Mouse (Mus musculus): ENCODE measurements around the gene Tbx6.

Tbx6 gene

DNA sequence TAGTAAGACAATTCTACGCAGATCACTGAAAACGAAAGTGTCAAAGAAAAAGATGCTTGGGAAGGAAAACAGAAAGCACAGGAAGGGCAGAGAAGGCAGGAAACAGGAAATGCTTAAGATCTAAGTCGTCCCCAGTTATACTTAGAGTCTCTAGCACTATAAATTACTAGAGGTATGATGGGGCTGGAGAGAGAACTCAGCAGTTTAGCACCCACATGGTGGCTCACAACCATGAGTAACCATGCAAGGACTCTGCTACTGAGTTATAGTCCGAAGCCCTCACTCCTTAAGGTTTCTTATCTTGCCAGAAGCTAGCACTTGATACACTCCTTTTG, 13.0 kb downstream of the Tbx6 start:
- DNase-seq (ENCODE audit: inconsistent ontology term): no peak

DNA sequence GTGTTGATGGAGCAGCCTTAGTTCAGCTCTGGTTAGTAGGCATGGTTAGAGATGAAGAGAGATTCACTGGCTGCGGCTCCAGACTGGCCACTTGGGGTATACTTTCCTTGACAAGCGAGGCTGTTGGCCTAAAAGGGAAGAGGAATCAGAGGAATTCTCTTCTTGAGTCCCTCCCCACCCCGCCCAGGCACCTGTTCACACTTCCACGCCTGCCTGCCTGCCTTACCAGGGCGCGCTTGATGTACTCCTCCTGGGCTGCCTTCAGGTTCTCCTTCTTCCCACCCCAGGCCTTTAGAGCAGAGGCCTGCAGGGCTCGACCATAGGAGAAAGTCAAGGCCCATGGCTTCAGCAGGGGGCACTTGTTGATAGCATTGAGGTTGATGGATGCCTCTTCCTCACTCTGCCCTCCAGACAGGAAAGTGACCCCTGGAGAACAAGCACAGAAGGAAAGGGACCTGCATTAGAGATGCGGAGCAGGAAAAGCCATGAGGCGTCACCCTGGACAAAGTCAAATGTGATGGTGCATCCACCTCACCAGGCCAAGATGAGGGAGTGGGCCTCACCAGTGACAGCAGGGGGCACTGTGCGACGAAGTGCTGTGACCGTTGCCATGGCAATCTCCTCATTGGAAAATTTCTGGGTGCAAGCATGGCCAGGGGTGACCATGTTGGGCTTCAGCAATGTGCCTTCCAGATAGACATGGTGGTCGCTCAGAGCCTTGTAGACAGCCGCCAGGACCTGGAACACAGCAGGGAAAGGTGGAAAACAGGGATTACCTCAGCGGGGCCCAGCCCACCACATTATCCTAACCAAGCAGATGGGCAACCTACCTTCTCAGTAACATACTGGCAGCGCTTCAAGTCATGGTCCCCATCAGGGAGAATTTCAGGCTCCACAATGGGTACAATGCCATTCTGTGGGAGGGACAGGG, 14.4 kb downstream of the Tbx6 start:
- no peak for DNase-seq (ENCODE audit: inconsistent ontology term)

DNA sequence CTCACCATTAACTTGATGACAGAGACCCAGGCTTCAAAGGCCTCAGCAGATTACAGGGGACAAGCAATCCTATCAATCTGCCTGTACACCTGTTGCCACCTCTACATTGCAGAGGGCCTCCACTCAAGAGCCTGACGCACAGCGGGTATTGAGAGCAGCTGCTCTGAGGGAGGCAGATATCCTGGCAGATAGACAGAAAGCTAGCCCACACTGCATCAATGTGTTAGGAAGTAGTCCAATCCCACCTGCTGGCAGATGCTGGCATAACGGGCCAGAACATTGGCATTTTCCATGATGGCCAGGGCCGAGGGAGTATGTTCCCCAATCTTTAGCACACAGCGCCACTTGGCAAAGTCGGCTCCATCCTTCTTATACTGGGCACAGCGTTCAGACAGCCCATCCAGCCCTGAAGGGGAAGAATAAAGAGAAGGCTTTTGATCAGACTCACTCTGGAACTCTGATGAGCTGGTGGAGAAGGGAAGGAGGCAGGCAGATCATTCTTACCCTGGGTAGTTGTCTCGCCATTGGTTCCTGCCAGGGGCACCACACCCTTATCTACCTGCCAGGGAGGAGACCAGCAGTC, 15.2 kb downstream of the Tbx6 start:
- DNase-seq (ENCODE audit: inconsistent ontology term): no peak

DNA sequence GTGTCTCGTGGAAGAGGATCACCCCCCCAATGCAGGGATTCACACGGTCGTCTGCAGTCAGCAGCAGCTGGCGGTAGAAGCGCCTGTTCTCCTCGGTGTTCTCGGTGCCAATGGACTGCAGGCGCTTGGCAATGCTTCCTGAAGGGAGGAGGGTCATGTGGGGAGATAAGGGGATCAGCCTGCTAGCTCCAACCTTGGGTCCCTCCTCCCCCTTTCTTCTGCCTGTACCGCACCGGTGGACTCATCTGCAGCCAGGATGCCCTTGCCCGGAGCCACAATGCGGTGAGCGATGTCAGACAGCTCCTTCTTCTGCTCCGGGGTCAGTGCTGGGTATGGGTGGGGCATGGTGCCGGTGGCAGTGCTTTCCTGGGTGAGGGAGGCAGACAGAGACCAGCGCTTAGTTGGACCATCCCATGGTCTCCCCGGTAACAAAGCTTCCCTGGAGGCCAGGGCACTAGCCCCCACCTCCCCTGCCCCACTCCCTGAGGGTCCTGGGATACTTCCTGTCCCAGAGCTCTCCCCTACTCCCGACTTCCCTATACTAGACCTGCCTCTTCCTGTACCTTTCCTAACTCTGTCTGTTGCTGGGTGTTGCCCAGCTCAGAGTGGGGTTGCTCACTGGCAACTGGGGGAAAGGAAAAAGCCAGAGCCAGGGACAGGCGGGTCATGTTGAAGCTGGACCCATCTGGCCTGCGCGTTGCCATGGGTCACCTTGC, 16.3 kb downstream of the Tbx6 start, which contains the start of gene Fam57b:
Gene Fam57b (plus strand): TSS at position 258 of the 716 bp plus-strand sequence.
- DNase-seq (ENCODE audit: inconsistent ontology term): no peak

DNA sequence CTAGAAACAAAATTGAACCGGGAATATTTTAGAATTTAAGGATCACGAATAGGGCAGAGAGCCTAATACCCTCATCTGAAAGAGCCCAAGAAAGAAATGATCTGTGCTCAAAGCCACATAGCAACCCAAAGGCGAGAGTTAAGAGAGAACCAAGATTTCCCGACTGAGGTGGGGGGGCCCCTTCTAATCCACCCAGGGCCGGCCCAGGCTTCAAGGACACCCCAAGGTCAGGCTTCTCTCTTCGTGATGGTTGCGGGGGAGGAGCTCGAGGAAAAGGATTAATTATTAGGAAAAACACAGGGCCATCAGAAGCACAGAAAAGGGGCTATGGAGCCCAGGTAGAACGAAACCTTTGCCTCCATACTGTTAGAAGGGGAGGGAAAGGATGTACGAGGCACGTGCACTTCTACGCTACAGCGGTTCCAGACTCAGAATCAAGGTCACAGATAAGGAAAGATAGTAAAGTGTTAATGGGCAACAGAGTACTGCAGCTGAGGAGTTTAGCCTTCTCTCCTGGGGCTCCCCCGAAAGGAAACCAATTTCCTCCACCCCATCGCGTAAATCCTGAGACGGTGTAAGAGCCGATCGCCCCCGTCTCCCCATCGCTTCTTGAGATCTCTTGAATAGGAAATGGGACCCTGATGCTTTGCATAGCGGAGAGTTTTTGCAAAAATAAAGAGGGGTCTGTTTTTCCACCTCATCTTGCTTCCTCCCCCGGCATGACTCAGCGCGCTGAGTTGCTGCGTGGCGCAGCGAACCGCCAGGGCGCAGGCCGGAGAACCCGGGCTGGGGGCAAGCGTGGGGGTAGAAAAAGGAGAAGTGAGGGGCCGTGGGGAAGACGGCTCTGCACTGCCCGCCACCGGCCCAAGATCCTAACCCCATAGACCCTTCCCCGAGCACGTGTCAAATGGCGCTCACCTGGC, 17.1 kb downstream of the Tbx6 start:
- no peak for DNase-seq (ENCODE audit: inconsistent ontology term)

DNA sequence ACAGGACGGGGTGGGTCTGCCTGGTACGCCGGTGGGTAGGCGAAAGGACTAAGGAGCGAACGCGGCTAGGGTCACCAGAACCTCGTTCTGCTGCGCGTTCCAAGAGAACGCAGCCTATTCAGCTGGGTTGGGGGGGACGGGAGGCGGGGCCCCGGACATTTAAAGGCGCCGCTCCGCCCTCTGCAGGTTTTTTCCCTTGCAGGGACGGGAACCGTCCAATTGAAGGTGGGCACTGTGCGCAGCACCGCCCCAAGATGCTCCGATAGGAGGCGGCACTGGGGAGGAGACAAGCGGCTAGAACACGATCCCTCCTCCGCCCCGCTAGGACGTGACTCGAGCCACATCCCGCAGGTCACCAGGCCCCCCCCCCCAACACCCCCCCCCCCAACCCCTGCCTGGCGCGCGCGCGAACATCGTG, 17.8 kb downstream of the Tbx6 start:
- peak; percentile 98 for DNase-seq (ENCODE audit: inconsistent ontology term)

DNA sequence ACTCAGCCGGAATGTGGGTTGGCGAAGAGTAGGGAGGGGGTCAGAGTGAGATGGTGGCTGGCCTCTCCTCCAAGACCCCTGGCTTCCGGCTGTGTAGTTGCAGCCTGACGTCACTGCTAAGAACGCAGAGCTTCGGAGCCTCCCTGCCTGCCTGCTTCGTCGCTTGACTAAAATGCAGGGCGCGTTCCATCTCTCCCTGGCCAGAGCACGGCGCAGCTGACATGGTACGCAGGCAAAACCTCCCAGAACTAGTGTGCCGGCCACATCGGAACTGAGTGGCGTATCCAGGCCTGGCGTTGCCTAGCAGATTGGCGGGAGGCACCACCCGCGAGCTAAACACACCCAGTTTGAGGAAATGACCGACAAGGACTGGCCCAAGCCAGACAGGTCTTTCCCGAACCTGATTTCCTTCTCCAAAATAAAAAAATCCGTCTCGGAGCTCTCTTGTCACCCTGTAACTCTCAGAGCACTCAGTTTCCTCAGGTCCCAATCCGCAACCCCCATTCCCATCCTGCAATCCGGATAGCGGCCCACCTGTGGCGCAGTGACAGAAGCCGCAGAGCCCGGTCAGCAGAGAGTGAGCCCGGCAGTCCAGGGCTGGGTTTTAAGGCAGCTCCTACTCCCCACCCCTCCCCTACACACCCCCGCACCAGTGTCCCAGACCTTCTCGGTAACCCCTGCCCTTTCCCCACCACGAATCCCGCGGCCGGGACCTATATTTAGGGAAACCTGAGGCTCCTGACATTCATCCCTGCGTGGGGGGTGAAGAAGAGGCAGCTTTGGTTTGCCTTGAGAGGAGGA, 18.4 kb downstream of the Tbx6 start:
- no peak for DNase-seq (ENCODE audit: inconsistent ontology term)

DNA sequence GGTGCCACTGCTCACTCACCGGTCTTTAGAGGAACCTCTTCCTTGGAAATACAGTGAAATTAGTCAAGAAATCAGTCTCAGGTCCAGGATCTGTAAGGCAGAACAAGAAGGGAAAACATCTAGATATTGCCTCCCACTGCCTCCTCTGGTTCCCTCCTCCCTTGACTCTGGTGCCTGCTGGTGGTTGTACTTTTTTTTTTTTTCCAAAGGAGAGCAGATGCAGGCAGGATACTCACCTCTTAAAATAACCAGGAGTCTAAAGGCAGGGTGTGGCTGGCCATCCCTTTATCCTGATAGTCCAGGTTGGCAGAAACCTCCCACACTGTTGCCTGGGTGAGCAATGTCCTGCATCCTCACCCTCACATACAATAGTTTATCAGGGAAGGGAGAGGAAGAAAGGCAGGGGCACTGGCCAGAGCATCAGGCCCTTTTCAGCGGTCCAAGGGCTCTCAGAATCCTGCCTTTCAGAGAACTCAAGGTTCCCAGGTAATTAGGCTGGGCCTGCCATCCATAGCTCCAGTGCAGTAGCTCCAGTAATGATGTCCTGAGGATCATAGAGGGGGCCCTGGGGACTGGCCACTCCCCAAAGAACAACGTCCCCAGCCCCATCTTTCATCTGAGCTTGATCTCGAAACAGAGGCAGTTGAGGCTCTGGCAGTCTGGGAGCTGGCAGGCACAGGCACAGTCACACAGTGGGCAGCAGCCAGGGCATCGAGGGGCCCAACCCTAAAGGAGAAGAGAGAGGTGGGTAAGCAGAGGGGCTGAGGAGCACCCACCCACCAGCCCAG, 19.2 kb downstream of the Tbx6 start:
- DNase-seq (ENCODE audit: inconsistent ontology term): no peak

DNA sequence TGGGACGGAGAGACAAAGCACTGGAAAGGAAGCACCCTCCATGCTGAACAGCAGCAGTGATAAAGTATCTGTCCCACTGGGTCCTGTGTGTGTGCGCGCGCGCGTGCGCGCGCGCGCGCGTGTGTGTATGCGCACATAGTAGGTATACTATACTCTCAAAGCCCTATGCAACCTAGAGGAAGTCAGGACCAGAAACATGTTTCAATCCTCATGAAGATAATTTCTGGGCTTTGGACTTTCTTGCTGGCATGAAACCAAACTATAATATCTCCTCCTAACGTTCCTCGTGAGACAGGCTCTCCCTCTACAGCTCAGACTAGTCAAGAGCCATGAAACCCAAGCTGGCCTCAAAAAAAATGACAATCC, 19.8 kb downstream of the Tbx6 start:
- no peak for DNase-seq (ENCODE audit: inconsistent ontology term)

DNA sequence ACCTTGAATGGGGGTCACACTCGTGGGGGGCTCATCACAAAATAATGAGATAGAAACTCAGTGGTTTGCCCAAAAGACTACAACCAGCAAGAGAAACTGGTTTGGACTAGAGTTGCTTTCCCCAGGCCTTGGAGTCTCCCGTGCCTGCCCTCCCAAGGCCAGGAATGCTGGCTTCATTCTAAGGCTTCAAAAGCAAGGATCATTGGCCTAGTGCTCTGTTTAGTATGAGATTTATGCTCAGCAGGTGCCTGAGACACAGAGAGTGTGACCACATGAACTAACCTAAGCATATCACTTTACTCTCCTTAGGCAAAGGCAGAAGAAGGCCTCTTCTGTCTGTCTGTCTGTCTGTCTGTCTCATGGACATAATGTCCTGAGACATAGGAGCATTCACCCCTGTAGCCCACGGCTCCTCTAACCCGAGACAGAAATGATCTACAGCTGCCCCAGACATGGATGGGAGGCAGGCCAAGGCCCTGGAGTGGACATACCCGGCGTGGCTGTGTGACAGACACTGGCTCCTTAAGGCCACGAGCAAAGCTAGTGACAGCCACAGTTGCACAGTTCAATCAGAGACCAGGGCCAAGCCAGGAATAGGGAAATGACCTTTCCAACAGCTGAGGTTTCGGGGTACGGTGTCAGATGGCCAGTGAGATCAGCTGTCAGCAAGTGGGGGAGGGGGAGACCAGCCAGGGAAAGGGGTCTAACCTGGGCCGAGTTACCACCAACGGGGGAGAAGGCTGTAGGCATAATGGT, 21.0 kb downstream of the Tbx6 start:
- no peak for DNase-seq (ENCODE audit: inconsistent ontology term)

DNA sequence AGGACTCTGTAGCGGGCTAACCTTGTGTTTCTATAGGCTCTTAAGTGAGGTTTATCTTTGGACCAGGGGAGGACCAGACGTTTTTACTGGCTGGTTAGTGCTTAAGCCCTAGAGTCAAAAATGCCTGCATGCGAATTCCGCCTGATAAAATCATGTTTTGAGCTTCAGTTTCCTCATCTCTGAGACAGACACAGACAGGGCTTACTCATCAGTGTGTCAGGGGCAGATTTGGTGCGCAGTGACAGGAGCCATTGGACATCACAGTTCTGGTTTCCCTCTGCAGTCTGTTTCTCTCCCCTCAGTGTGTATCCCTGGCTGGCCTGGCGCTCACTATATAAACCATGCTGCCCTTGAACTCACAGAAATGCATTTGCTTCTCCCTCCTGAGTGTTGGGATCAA, 21.9 kb downstream of the Tbx6 start:
- no peak for DNase-seq (ENCODE audit: inconsistent ontology term)

DNA sequence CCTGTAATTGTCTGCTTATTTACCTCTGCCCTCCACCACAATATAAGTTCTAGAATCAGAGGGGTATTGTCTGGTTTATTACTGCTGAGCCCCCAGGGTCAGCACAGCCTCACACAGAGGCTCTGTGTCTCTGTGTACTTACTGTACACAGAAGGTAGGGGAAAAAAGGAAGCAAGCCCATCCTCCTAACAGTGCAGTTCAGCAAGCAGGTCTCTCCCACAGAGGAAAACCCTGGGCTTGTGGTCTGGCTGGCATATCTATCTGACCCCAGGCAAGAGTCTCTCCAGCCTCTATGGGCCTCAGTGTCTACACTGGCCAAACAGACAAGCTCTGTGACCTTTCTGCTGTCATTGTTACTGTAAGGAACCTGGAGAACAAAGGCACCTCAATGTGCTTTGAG, 22.5 kb downstream of the Tbx6 start:
- DNase-seq (ENCODE audit: inconsistent ontology term): no peak

DNA sequence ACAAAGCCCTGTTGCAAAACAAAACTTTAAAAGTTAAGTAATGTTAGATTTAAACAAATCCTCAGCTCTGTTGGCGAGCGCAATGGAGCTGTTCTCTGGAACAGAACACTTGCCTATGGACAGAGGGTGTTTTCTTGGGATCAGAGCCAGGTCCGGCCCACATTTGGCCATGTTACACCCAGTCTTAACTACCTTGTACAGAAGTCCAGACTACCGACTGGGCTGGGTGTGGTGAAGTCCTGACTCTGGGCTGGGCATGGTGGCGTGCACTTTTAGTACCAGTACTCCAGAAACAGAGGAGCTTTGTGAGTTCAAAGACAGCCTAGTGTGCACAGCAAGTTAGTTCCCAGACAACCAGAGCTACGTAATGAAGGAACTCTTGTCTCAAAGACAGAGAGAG, 25.7 kb downstream of the Tbx6 start:
- no peak for DNase-seq (ENCODE audit: inconsistent ontology term)

DNA sequence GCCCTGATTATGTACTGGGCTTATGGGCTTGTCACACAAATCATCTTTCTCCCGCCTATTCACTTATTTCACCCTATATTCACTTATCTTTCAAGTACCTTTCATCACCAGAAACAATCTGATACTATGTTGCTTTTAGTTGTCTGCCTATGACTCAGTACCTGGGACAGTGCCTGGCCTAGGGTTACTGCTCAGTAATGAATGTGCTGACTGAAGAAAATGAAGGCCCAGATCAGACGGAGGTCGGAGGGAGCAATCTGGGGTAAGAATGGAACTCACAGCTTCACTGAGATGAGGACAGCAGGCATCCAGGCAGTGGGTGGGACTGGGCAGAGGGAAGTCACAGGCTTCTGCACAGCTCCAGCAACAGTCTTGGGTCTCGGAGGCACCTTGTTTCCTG, 26.1 kb downstream of the Tbx6 start:
- no peak for DNase-seq (ENCODE audit: inconsistent ontology term)

DNA sequence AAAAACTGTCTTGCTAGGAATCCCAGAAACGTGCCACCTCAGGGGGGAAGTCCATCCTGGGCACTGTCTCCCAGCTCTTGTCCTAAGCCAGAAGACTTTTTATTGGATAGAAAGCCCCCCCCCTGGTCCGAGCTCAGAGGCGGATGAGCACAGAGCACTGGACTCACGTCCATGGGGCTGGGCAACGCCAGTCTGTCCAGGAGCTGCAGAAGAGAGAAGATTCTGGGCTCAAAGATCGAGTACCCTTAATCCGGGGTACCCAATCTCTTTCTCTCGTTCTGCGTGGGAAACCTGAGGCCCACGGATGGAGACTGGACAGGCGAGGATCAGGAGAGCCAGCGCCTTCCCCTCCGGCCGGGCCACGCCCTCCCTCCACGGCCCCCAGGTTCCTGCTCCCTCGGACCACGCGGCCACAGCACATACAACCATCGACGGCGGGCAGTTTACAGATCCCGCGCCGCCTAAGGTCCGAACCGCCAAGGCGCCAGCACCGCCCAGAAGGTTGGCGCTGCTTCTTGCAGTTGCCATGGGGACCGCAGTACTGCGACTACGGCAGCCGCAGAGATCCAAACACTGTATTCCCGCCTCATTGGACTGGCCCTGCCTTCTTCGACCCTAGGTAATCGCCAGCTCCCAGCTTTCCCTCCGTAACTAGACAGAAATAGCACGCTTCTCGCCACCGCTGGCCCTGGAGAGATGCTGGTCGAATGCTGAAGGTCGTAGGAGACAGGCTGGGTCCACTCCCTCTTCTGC, 27.6 kb downstream of the Tbx6 start:
- DNase-seq (ENCODE audit: inconsistent ontology term): peak; percentile 83

DNA sequence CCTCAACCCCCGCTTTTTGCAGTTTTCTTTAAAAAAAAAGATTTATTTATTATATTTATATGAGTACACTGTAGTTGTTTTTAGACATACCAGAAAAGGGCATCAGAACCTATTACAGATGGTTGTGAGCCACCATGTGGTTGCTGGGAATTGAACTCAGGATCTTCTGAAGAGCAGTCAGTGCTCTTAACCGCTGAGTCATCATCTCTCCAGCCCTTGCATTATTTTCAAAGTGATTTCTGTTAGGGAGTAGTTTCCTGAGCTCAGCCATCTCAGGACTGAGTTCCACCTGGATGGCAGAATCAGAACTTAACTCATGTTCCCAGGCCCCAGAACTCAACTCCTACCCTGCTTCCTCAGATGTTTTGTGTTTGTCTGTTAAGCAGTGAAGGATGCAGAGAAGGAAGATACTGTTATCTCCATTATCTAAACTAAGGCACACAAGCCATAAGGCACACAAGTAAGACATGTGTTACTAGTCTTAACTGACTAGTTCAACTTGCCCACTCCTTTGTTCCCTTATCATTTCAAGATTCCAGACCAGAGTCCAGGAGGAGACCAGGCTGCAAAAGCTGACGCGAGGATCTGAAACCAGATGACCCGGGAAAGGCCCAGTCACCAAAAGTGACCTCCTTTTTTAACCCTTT, 28.6 kb downstream of the Tbx6 start:
- DNase-seq (ENCODE audit: inconsistent ontology term): no peak

DNA sequence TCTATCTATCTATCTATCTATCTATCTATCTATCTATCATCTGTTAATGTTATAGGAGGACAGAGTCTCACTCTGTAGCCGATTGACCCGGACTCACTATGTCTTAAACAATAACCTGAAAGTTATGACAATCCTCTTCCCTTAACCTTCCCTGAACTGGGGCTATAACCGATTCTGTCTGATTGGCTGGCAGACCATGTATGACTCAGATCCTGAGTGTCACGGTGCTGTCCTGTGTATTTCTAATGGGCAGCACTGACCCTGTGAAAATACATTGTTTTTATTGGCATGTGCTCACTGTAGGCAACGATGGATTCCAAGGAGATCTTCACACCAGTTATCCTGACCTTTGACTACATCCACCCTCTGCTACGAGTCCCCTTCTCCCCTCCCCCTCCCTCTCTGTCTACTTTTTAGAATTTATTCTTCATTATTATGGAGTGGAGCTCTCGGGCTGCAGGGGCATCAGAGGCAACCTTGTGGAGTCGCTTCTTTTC, 34.5 kb downstream of the Tbx6 start:
- DNase-seq (ENCODE audit: inconsistent ontology term): no peak

DNA sequence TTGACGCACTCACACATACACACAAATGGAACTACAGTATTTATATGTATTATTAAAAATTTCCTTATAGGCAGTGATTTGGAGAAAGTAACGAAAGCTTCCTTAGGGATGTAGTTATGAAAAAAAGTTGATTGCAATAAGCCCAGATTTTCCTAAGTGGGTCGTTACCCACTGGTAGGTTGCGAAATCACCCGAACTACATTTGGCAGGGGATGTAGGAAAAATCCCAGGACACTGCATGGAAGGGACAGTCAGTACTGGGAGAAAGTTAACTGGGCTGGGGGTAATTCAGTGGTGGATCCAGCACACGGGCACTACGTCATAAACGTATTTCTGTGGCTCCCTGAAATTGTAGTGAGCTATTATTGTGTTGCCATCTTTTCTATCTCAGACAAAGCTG, 35.2 kb downstream of the Tbx6 start:
- no peak for DNase-seq (ENCODE audit: inconsistent ontology term)
